Mouse (Mus musculus) retina, postnatal 1 day (tissue): Measurements from ENCODE around the gene Rpl15.

Source experiments
- DNase-seq: peaks from one replicate; pipeline ENCODE4 v3.0.0-alpha.2; 2012

Gene Rpl15

GRCm38 (mm10) chr14:18270529-18271441 is at the start of gene Rpl15, which contains the start of gene Nkiras1:
TSS of gene Rpl15 (minus strand) at chr14:18271391.
TSS of gene Nkiras1 (plus strand) at chr14:18271136.
- peak; percentile 99 for DNase-seq

DNA sequence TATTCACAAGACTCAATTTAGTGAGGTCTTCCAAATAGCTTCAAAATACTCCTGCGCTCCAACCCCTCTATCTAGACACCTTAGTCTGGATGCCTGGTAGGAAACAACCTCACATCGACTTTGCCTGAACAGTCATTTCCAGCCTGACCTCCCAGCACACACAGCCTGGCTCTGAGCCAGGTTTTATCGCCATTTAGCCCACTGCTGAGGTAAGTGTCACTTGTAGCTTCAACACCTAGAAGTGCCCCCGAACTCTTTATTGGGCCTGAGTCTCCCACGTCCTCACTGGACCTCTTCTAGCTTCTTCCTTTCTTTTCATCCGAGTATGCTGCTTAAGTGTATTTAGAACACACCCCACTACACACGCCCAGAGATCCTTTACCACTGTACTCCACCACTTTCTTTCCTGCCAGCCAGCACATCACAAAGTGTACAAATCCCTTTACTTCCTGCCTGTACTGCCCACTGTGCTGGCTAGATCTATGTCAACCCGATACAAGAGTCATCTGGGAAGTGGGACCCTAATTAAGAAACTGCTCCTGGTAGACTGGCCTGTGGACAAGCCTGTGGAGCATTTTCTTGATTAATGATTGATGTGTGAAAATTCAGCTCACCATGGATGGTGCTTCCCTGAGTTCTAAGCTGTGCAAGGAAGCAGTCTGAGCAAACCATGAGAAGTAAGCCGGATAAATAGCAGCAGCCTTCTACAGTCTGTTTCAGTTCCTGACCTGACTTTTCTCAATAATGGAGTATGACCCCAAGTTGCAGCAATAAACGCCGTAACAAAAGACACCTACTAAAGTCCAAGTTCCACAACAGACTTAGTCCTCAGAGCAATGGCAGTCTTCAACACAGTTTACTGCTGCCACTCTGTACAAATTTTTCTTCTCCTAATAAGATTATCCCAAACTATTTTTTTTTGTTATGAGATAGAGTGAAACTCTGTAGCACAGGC is 46.5 kb upstream of the Rpl15 start:
- DNase-seq = no peak

GRCm38 (mm10) chr14:18304165-18304564 is 33.0 kb upstream of the Rpl15 start:
- no peak for DNase-seq

DNA sequence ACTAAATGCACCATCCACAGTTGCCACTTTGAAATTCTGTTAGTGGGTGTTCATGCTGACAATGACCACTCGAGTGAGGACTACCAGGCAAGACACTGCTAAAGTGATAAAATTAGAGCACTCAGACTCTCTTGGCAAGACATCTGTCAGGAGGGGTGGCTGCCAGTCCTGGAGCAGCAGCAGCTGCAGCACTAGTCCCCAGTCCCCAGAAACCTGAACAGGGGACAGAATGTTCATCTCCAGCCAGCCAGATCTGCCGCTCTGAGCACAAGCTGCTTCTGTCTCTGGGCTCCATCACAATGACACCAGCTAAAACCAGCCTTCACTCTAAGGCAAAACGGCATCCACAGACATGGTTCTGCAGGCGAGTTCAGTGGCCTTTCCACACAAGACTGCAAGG is 32.1 kb upstream of the Rpl15 start:
- DNase-seq = no peak

- DNase-seq = no peak
Measured at GRCm38 (mm10) chr14:18302750-18303149, 31.6 kb upstream of the Rpl15 start.

DNA sequence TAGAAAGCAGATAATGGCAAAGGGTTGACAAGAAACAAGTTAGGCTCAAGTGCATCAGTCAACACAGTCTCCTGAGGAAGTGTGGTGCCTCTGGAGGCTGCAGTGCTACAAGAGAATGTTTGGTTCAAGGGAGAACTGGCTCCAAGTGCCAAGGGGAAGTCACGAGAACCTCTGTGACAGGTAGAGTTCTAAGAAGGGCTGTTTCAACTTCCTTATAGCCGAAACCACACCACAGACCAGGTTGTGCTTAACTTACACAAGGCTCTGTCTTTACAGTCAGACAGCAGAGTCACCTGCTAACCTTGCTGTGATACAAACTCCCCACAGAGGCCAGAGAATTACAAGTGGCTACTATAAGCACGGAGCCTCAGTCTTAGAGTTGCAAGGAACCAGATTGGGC is 30.4 kb upstream of the Rpl15 start:
- no peak for DNase-seq

DNA sequence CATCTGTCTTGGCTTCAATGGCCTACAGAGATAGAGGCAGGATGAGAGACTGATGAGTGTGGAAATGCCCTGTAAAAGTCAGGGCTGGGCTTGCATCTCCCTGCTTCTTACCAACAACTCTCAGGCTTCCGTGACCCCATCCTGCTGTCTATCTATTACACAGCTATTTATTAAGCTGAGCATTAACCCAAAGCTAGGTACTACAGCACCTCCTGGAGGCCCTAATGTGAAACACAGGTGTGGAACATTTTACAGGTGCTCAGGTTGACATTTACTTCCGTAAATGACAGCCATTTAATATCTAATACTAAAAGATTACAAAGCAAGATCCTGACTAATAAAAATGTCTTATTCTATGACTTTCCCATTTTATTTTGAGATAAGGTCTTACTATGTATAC is 29.5 kb upstream of the Rpl15 start:
- DNase-seq = no peak

- no peak for DNase-seq
Measured at GRCm38 (mm10) chr14:18298874-18299273, 27.7 kb upstream of the Rpl15 start.

- no peak for DNase-seq
Measured at GRCm38 (mm10) chr14:18297441-18297840, 26.2 kb upstream of the Rpl15 start.

DNA sequence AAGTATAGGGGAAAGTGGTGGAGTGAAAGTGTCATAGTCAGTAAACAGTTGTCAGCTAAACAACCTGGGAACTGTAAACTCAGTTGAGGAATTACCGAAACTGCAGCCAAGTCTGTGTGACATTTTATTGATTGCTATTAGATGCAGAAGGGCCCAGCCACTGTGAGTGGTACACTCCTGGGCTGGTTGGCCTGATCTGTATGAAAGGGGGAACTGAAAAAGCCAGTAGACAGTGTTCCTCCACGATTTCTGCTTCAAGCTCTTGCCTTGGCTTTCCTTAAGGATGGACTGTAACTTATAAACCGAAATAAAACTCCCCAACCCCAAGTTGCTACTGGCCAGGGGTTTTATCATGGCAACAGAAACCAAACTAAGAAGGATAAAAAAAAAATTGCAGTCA is 21.4 kb upstream of the Rpl15 start:
- no peak for DNase-seq

DNA sequence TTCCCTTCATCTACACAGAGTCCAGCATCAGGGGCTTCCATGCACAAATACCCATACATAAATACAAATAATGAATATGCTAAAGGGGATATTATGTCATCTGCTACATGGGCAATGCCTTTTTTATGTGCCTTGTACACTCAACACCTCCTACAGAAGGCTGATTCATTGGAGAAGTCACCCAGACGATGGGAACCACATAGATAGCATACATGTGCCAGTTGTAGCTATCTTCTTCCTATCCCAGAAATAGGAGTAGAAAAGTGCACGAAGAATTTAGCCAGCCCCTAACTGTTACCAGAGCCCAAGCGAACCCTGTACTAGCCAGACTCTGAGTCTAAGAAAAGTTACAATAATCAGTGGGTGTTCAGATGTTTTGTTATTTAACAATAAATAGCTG is 20.9 kb upstream of the Rpl15 start:
- no peak for DNase-seq

GRCm38 (mm10) chr14:18287391-18287790 is 16.2 kb upstream of the Rpl15 start:
- no peak for DNase-seq

- no peak for DNase-seq
Measured at GRCm38 (mm10) chr14:18286441-18286840, 15.2 kb upstream of the Rpl15 start.

DNA sequence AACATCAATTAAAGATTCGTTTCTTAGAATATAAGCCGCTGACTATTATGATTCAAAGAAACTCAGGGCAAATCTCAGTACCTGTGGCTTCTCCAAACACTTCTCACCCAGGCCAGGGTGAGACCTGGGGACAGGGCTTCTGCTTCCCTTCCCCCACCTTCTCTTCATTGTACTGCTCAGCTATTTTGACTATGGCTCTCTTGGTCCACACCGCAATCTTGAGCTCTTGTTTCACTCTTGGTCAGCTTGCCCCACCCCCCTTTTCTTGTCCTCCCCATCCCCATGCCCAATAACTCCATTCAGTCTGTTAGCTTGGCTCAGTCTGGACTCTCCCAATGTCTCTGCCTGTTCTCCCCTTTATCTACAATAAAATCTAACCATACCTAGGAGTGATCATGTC is 14.3 kb upstream of the Rpl15 start:
- no peak for DNase-seq

GRCm38 (mm10) chr14:18284581-18284980 is 13.4 kb upstream of the Rpl15 start:
- DNase-seq = peak; percentile 28

GRCm38 (mm10) chr14:18280375-18280774 is 9.2 kb upstream of the Rpl15 start:
- DNase-seq = no peak

GRCm38 (mm10) chr14:18274526-18274925 is 3.3 kb upstream of the Rpl15 start:
- DNase-seq = no peak

DNA sequence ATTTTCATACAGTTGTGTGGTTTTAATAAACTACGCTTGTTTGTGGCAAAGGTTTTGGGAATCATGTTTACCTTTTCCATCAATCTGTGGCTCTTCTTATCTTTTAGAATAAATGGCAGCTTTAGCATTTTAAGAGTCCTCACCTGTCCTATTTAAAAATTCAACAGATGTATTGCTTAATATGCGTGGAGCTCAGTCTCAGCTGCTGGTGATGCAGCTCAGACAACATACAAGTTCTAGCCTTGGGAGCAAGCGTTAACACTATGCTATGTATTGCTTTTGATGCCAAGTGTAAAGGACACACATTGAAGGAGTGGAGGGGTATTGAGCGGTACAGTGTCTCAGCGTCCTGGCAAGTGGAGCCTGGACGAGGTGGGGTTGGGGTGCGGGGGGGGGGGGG is 475 bp upstream of the Rpl15 start:
- no peak for DNase-seq

GRCm38 (mm10) chr14:18269947-18270528 is 1.2 kb downstream of the Rpl15 start:
- DNase-seq = peak; percentile 44

DNA sequence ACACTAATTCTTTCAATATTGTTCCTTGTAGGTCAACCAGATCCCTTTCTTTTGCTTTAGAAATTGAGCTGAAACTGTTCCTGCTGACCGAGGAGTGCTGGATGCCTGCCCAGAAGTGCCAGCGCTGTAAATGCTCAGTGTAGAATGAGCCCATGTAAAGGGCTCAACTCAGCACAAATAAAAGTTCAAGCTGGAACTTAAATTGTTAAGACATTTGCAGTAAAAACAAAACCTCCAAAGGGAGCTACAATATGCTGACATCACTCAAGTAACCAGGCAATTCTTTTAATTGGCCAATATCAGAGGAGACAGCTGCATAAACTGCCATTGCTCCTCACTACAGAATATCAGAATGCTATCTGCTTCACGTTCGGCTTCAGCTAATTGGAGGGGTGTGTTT is 7.8 kb downstream of the Rpl15 start:
- DNase-seq = peak; percentile 55

DNA sequence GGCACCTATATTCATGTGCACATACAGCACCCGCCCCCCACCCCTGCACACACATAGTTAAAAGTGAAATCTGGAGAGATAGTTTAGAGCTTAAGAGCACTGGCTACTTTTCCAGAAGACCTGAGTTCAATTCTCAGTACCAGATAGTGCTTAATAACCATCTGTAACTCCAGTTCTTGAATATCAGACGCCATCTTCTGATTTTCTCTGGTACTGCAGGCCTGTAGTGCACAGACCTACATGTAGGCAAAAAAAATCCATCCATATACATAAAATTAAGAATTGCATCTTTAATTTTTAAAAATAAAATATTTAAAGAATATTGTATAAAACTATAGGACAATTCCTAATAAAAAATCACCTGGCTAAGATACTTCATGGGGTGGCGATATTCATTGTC is 10.0 kb downstream of the Rpl15 start:
- no peak for DNase-seq

DNA sequence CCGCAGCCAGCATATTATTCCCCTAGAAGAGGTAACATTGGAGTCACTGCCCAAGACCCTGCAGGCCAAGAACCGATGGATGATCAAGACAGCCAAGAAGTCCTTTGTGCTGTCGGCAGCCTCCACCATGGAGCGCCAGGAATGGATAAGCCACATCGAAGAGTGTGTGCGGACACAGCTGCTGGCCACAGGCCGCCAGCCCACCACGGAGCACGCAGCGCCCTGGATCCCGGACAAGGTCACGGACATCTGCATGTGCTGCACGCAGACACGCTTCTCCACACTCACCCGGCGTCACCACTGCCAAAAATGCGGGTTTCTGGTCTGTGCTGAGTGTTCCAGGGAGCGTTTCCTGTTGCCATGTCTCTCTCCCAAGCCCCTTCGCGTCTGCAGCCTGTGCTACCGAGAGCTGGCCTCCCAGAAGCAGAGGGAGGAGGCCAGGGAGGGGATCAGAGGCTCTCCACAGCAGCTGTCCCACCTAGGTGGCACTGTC is 28.5 kb downstream of the Rpl15 start:
- no peak for DNase-seq

- DNase-seq = no peak
Measured at GRCm38 (mm10) chr14:18241786-18242185, 29.4 kb downstream of the Rpl15 start.
